Mouse (Mus musculus): ENCODE data around the gene Mt2. TPM values are rescaled to one million over a fixed set of nuclear protein-coding genes. Genes with fewer than 3 reads are reported as not detected.
"Not testable (repeated sequence)": the region's sequence is repeated elsewhere in the genome, so short reads cannot be mapped to it uniquely, and the experiment has no call there.

Gene Mt2
- polyA plus RNA-seq, 1 experiment from 2014 or later: 155 TPM

DNA sequence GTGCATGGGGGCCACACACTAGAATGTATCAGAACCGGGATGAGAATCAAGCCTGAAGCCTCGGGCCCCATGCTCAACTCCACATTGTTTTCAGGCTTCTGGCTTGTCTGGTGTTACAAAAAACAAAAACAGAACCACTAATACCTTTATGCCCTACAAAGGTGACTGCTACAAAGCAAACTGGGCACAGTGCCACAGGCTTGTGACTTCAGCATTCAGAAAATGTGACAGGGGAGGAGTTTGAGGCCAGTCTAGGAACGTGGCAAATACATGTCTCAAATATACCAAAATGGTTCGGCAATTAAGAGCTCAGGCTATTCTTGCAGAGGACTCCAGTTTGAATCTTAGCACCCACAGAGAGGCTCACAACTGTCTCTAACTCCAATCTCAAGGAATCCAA, 16.4 kb upstream of the Mt2 start:
- Histone ChIP-seq H3K4me1 (replicated peaks; ENCODE audit: control insufficient read depth, insufficient read depth, low read length) (peaks cover 12% of the 10 kb centered on the region), H3K27me3 (replicated peaks; ENCODE audit: control insufficient read depth, insufficient read depth, low read length) (0 out of 2 replicates have a peak, but pooled peaks cover 3% of the 10 kb centered on the region), H3K36me3 (ENCODE audit: control insufficient read depth, insufficient read depth, low read length) (no peaks in the 10 kb centered on the region), H3K4me3 (ENCODE audit: low read depth, low read length) (no peak overlapping the region), H3K9ac (ENCODE audit: low read length) (no peak overlapping the region), H3K27ac (ENCODE audit: low read depth) (no peak overlapping the region), H3K9me3 (ENCODE audit: control insufficient read depth, low read length) (no peaks in the 10 kb centered on the region), H3K4me2 (ENCODE audit: low read length) (no peak overlapping the region)
- no peak for DNase-seq (ENCODE audit: low spot score)
- no peak for ATAC-seq (replicated peaks; ENCODE audit: low FRiP score, low TSS enrichment, low read depth)
- WGBS: 74% methylated on average over 4 of the region's 4 CpGs

GRCm38 (mm10) chr8:94165772-94166171, 6.7 kb upstream of the Mt2 start:
- not testable (repeated sequence) for H3K4me1 ChIP-seq (replicated peaks; ENCODE audit: control insufficient read depth, insufficient read depth, low read length); H3K9me3 ChIP-seq (ENCODE audit: control insufficient read depth, low read length); H3K4me2 ChIP-seq (ENCODE audit: low read length); DNase-seq (ENCODE audit: low spot score); H3K27me3 ChIP-seq (replicated peaks; ENCODE audit: control insufficient read depth, insufficient read depth, low read length); H3K9ac ChIP-seq (ENCODE audit: low read length); H3K36me3 ChIP-seq (ENCODE audit: control insufficient read depth, insufficient read depth, low read length); H3K4me3 ChIP-seq (ENCODE audit: low read depth, low read length); H3K27ac ChIP-seq (ENCODE audit: low read depth); ATAC-seq (replicated peaks; ENCODE audit: low FRiP score, low TSS enrichment, low read depth)
- 61% methylated on average over 8 of the region's 8 CpGs for WGBS

- Histone ChIP-seq H3K4me2 (ENCODE audit: low read length) (no peak overlapping the region), H3K9me3 (ENCODE audit: control insufficient read depth, low read length) (no peaks in the 10 kb centered on the region), H3K27ac (ENCODE audit: low read depth) (no peak overlapping the region), H3K36me3 (ENCODE audit: control insufficient read depth, insufficient read depth, low read length) (no peaks in the 10 kb centered on the region), H3K9ac (ENCODE audit: low read length) (no peak overlapping the region), H3K27me3 (replicated peaks; ENCODE audit: control insufficient read depth, insufficient read depth, low read length) (peaks cover 21% of the 10 kb centered on the region), H3K4me3 (ENCODE audit: low read depth, low read length) (no peak overlapping the region), H3K4me1 (replicated peaks; ENCODE audit: control insufficient read depth, insufficient read depth, low read length) (peaks cover 7% of the 10 kb centered on the region; the same call in 1 of the 2 replicates)
- ATAC-seq (replicated peaks; ENCODE audit: low FRiP score, low TSS enrichment, low read depth) (peak; percentile 66; the same call in 1 of the 2 replicates), DNase-seq (ENCODE audit: low spot score) (peak; percentile 100)
- WGBS: 5% methylated on average over 6 of the region's 6 CpGs
Observed at GRCm38 (mm10) chr8:94167244-94167643, 5.2 kb upstream of the Mt2 start.

DNA sequence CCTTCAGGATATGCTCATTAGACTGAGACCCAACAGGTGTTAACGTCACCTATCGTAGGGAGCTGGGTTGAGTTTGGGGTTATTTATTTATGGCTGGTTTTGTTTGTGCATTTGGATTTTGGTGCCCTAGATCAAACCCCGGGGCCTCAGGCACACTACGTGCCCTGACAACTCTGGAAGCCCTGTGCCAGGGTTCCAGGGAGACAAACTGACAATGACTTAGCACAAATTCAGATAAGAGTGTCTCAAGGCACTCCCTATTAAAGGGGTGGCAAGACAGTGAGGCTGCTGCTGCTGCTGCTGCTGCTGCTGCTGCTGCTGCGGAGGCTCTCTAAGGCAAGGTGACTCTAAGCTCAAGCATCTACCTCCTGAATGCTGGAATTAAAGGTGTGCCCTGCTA, 2.9 kb upstream of the Mt2 start:
- Histone ChIP-seq H3K27ac (ENCODE audit: low read depth) (no peak overlapping the region), H3K9ac (ENCODE audit: low read length) (no peak overlapping the region), H3K27me3 (replicated peaks; ENCODE audit: control insufficient read depth, insufficient read depth, low read length) (peaks cover 44% of the 10 kb centered on the region), H3K4me2 (ENCODE audit: low read length) (no peak overlapping the region), H3K9me3 (ENCODE audit: control insufficient read depth, low read length) (no peaks in the 10 kb centered on the region), H3K4me3 (ENCODE audit: low read depth, low read length) (no peak overlapping the region), H3K36me3 (ENCODE audit: control insufficient read depth, insufficient read depth, low read length) (no peaks in the 10 kb centered on the region), H3K4me1 (replicated peaks; ENCODE audit: control insufficient read depth, insufficient read depth, low read length) (peaks cover 10% of the 10 kb centered on the region; the same call in 1 of the 2 replicates)
- no peak for DNase-seq (ENCODE audit: low spot score)
- WGBS: 75% methylated on average over 5 of the region's 5 CpGs
- ATAC-seq (replicated peaks; ENCODE audit: low FRiP score, low TSS enrichment, low read depth): no peak

- Histone ChIP-seq H3K9ac (ENCODE audit: low read length) (no peak overlapping the region), H3K27me3 (replicated peaks; ENCODE audit: control insufficient read depth, insufficient read depth, low read length) (peaks cover 60% of the 10 kb centered on the region), H3K36me3 (ENCODE audit: control insufficient read depth, insufficient read depth, low read length) (no peaks in the 10 kb centered on the region), H3K9me3 (ENCODE audit: control insufficient read depth, low read length) (no peaks in the 10 kb centered on the region), H3K4me2 (ENCODE audit: low read length) (peak overlapping the region; percentile 76; the same call in 1 of the 2 replicates), H3K27ac (ENCODE audit: low read depth) (no peak overlapping the region), H3K4me1 (replicated peaks; ENCODE audit: control insufficient read depth, insufficient read depth, low read length) (peaks cover 10% of the 10 kb centered on the region; the same call in 1 of the 2 replicates), H3K4me3 (ENCODE audit: low read depth, low read length) (no peak overlapping the region)
- DNase-seq (ENCODE audit: low spot score): no peak
- 41% methylated on average over 10 of the region's 10 CpGs for WGBS
- ATAC-seq (replicated peaks; ENCODE audit: low FRiP score, low TSS enrichment, low read depth): no peak
Observed at GRCm38 (mm10) chr8:94171321-94171755, 1.1 kb upstream of the Mt2 start.

DNA sequence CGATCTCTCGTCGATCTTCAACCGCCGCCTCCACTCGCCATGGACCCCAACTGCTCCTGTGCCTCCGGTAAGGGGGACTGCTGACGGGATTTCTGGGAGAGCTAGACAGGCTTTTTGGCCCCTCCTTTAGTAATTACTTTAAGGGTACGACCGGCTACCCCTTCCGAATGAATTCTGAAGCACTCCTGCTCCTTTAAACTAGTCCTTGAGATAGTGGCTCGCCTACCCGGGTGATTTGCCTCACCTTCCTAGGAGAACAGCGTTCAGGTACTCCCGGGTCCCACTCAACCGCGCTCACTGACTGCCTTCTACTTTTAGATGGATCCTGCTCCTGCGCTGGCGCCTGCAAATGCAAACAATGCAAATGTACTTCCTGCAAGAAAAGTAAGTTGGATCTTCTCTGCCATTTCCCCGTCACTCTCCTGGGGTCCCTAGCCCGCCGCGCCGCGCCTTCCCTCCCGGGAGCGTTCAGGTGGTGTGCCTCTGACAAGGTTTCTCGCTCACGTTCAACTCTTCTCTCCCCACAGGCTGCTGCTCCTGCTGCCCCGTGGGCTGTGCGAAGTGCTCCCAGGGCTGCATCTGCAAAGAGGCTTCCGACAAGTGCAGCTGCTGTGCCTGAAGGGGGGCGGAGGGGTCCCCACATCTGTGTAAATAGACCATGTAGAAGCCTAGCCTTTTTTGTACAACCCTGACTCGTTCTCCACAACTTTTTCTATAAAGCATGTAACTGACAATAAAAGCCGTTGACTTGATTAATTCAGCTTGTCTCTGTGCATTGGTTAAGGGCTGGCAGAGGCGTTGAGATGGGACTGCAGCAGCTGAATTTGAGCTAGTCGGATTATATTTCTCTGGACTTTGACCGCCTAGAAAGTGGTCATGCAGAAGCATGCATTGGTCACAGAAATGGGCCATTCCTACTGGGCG, 607 bp downstream of the Mt2 start:
- H3K4me1 ChIP-seq (replicated peaks; ENCODE audit: control insufficient read depth, insufficient read depth, low read length): peaks cover 10% of the 10 kb centered on the region; the same call in 1 of the 2 replicates
- H3K9ac ChIP-seq (ENCODE audit: low read length): peak overlapping the region; percentile 6
- peaks cover 75% of the 10 kb centered on the region for H3K27me3 ChIP-seq (replicated peaks; ENCODE audit: control insufficient read depth, insufficient read depth, low read length)
- H3K9me3 ChIP-seq (ENCODE audit: control insufficient read depth, low read length): no peaks in the 10 kb centered on the region
- H3K4me3 ChIP-seq (ENCODE audit: low read depth, low read length): peak overlapping the region; percentile 41
- no peak overlapping the region for H3K27ac ChIP-seq (ENCODE audit: low read depth)
- H3K36me3 ChIP-seq (ENCODE audit: control insufficient read depth, insufficient read depth, low read length): no peaks in the 10 kb centered on the region
- DNase-seq (ENCODE audit: low spot score) (no peak), ATAC-seq (replicated peaks; ENCODE audit: low FRiP score, low TSS enrichment, low read depth) (0 out of 2 replicates have a peak, but pooled peaks have one; percentile 26)
- H3K4me2 ChIP-seq (ENCODE audit: low read length): peak overlapping the region; percentile 76
- WGBS: 2% methylated on average over 39 of the region's 39 CpGs

DNA sequence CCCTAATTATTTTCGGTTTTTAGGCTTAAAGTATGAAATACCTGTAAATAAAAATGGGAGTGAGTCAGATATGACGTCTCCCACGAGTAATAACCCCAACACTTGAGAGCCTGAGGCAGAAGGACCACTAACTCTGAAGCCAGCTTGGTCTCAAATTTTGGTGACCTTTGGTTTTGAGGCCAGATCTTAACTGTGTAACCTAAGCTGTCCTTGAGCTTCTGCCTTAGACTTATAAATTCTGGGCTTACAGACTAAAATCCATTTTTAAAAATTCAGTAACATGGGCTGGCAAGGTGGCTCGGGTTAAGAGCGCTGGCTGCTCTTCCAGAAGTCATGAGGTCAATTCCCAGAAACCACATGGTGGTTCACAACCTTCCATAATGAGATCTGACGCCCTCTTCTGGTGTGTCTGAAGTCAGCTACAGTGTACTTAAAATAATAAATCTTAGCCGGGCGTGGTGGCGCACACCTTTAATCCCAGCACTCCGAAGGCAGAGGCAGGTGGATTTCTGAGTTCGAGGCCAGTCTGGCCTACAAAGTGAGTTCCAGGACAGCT, 1.5 kb downstream of the Mt2 start:
- H3K4me3 ChIP-seq (ENCODE audit: low read depth, low read length): no peak overlapping the region
- H3K36me3 ChIP-seq (ENCODE audit: control insufficient read depth, insufficient read depth, low read length): no peaks in the 10 kb centered on the region
- H3K27me3 ChIP-seq (replicated peaks; ENCODE audit: control insufficient read depth, insufficient read depth, low read length): peaks cover 81% of the 10 kb centered on the region
- no peaks in the 10 kb centered on the region for H3K9me3 ChIP-seq (ENCODE audit: control insufficient read depth, low read length)
- DNase-seq (ENCODE audit: low spot score) (no peak), ATAC-seq (replicated peaks; ENCODE audit: low FRiP score, low TSS enrichment, low read depth) (no peak)
- H3K9ac ChIP-seq (ENCODE audit: low read length): no peak overlapping the region
- peaks cover 10% of the 10 kb centered on the region; the same call in 1 of the 2 replicates for H3K4me1 ChIP-seq (replicated peaks; ENCODE audit: control insufficient read depth, insufficient read depth, low read length)
- WGBS: 53% methylated on average over 11 of the region's 11 CpGs
- no peak overlapping the region for H3K4me2 ChIP-seq (ENCODE audit: low read length)
- H3K27ac ChIP-seq (ENCODE audit: low read depth): no peak overlapping the region

GRCm38 (mm10) chr8:94174619-94175213, 2.3 kb downstream of the Mt2 start:
- peaks cover 89% of the 10 kb centered on the region for H3K27me3 ChIP-seq (replicated peaks; ENCODE audit: control insufficient read depth, insufficient read depth, low read length)
- no peaks in the 10 kb centered on the region for H3K36me3 ChIP-seq (ENCODE audit: control insufficient read depth, insufficient read depth, low read length)
- H3K27ac ChIP-seq (ENCODE audit: low read depth): no peak overlapping the region
- no peak for DNase-seq (ENCODE audit: low spot score)
- no peak for ATAC-seq (replicated peaks; ENCODE audit: low FRiP score, low TSS enrichment, low read depth)
- no peak overlapping the region for H3K4me3 ChIP-seq (ENCODE audit: low read depth, low read length)
- H3K4me2 ChIP-seq (ENCODE audit: low read length): no peak overlapping the region
- peaks cover 10% of the 10 kb centered on the region; the same call in 1 of the 2 replicates for H3K4me1 ChIP-seq (replicated peaks; ENCODE audit: control insufficient read depth, insufficient read depth, low read length)
- 41% methylated on average over 7 of the region's 7 CpGs for WGBS
- H3K9ac ChIP-seq (ENCODE audit: low read length): no peak overlapping the region
- H3K9me3 ChIP-seq (ENCODE audit: control insufficient read depth, low read length): no peaks in the 10 kb centered on the region
